Mouse (Mus musculus): ENCODE measurements around the gene Gm9044. TPM values are rescaled to one million over a fixed set of nuclear protein-coding genes. Genes with fewer than 3 reads are reported as not detected.

The Gm9044 gene
- polyA plus RNA-seq (2017; shearing (Covaris generic)): 0.20 TPM

GRCm38 (mm10) chr10:118332308-118332707, at the start of gene Gm9044:
Gene Gm9044 (minus strand): TSS chr10:118332408.

DNA sequence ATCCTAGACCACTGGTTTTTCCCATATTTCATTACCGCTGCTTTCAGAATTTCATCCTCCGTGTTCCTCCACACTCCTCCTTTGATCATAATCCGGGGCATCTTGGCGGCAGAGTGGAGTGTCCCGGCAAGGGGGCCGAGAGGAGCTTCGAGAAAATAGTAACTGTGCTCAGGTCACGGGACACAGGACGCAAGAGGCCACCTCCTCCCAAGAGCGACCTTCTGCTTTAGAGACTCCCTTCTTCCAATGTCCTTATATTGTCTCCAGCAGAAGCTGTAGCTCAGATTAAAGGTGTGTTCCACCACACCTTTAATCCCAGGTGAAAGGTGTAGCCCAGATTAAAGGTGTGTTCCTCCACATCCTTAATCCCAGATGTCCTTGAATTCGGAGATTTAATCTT, 21.8 kb upstream of the Gm9044 start, which contains the start of gene Gm9049:
Gene Gm9049, minus strand, starts transcription at position 101 of the 400 bp plus-strand sequence.

DNA sequence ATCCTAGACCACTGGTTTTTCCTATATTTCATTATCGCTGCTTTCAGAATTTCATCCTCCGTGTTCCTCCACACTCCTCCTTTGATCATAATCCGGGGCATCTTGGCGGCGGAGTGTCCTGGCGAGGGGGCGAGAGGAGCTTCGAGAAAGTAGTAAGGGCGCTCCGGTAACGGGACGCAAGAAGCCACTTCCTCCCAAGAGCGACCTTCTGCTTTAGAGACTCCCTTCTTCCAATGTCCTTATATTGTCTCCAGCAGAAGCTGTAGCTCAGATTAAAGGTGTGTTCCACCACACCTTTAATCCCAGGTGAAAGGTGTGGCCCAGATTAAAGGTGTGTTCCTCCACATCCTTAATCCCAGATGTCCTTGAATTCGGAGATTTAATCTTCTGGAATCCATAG, 16.4 kb upstream of the Gm9044 start, which contains the start of gene Gm9048:
Gene Gm9048, minus strand, starts transcription at position 101 of the 400 bp plus-strand sequence.

GRCm38 (mm10) chr10:118343155-118343554, 10.9 kb upstream of the Gm9044 start, which contains the start of gene Gm9046:
Gene Gm9046 (minus strand): TSS chr10:118343255.

GRCm38 (mm10) chr10:118337731-118338130, 5.5 kb upstream of the Gm9044 start, which contains the start of gene Gm9045:
Gene Gm9045 (minus strand): TSS chr10:118337831.

DNA sequence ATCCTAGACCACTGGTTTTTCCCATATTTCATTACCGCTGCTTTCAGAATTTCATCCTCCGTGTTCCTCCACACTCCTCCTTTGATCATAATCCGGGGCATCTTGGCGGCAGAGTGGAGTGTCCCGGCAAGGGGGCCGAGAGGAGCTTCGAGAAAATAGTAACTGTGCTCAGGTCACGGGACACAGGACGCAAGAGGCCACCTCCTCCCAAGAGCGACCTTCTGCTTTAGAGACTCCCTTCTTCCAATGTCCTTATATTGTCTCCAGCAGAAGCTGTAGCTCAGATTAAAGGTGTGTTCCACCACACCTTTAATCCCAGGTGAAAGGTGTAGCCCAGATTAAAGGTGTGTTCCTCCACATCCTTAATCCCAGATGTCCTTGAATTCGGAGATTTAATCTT, 5.3 kb downstream of the Gm9044 start, which contains the start of gene Gm9040:
Gene Gm9040, minus strand, starts transcription at position 101 of the 400 bp plus-strand sequence.

DNA sequence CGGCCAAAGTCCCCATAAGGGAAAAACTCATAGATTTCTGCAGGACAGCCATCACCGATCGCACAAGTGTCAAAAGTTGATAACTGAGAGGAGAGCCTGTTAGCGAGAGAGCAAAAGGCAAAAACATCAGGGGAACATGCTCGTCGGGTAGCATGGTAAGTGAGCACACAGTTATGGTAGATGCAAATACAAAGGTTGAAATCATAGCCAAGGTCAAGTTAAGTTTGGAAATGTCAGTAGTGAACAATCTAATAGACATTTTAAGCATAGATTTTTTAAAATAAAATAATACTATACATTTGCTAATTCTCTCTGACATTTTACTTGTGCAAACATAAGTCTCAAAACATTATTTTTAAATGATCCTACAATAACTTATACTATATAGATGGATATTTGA, 37.3 kb downstream of the Gm9044 start, which contains the start of gene Iltifb:
Gene Iltifb, minus strand, starts transcription at position 101 of the 400 bp plus-strand sequence.

Other genes starting within 250 kb of the Gm9044 start
- gene Mdm1, start 190.6 kb downstream of the Gm9044 start, polyA plus RNA-seq (2017; shearing (Covaris generic)): 8.4 TPM
- not detected for gene Il22, start 127.5 kb downstream of the Gm9044 start, polyA plus RNA-seq (2017; shearing (Covaris generic))
- gene Gm32717, start 91.6 kb downstream of the Gm9044 start, polyA plus RNA-seq (2017; shearing (Covaris generic)): 0.08 TPM
- 0.08 TPM for gene Gm32802, start 73.7 kb downstream of the Gm9044 start, polyA plus RNA-seq (2017; shearing (Covaris generic))
- gene Iltifb, start 37.4 kb downstream of the Gm9044 start, polyA plus RNA-seq (2017; shearing (Covaris generic)): not detected
- gene Gm9040, start 5.4 kb downstream of the Gm9044 start, polyA plus RNA-seq (2017; shearing (Covaris generic)): 0.20 TPM
- gene Gm9045, start 5.4 kb upstream of the Gm9044 start, polyA plus RNA-seq (2017; shearing (Covaris generic)): not detected
- not detected for gene Gm9046, start 10.8 kb upstream of the Gm9044 start, polyA plus RNA-seq (2017; shearing (Covaris generic))
- gene Gm9048, start 16.3 kb upstream of the Gm9044 start, polyA plus RNA-seq (2017; shearing (Covaris generic)): not detected
- gene Gm9049, start 21.7 kb upstream of the Gm9044 start, polyA plus RNA-seq (2017; shearing (Covaris generic)): not detected
- 4.5 TPM for gene Ifng, start 108.6 kb upstream of the Gm9044 start, polyA plus RNA-seq (2017; shearing (Covaris generic))